Mouse (Mus musculus): Measurements from ENCODE around the gene Ahnak. TPM values are rescaled to one million over a fixed set of nuclear protein-coding genes. Genes with fewer than 3 reads are reported as not detected.

Ahnak gene
- total and polyA plus RNA-seq, 3 experiments, result 23.0 to 348 (median 299) TPM

DNA sequence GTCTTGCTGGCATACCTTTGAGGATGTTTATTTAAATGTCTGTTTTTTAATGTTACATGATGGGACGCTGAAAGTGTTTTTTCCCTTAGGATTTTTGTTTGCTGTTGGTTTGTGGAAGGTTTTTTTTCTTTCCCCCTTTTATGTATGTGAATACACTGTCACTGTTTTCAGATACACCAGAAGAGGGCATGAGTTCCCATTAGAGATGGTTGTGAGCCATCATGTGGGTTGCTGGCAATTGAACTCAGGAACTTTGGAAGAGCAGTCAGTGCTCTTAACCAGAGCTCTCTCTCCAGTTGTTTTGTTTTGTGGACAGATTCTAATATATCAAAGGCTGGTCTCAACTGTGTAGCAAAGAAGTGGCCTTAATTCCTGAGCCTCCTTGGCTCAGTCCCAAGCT, 14.4 kb upstream of the Ahnak start:
- no peaks in the 10 kb centered on the region for H3K27me3 ChIP-seq (ENCODE audit: control insufficient read depth, insufficient read depth, low read length)
- H3K79me2 ChIP-seq (replicated peaks; ENCODE audit: control insufficient read depth, insufficient read depth, low read length), result no peaks in the 10 kb centered on the region
- H3K4me3 ChIP-seq, result no peak overlapping the region
- TF ChIP-seq EP300 (IDR thresholded peaks at IDR 0.05; ENCODE audit: insufficient read depth, low read depth, low read length) (no peak), POLR2A (IDR thresholded peaks at IDR 0.05; ENCODE audit: insufficient read depth, low read depth, low read length) (no peak), CTCF (IDR thresholded peaks at IDR 0.05) (peak; percentile 27)
- intact Hi-C loops (cut with DNase I), result no loop called here
- H3K36me3 ChIP-seq (ENCODE audit: control insufficient read depth, insufficient read depth, low read length), result peaks cover 25% of the 10 kb centered on the region
- 81% methylated on average over 1 of the region's 1 CpGs for WGBS
- H3K9ac ChIP-seq (ENCODE audit: low read depth, low read length), result no peak overlapping the region
- H3K4me1 ChIP-seq (ENCODE audit: control insufficient read depth, insufficient read depth, low read length), result peaks cover 2% of the 10 kb centered on the region; the same call in 1 of the 2 replicates
- no peak for DNase-seq
- no peak overlapping the region for H3K27ac ChIP-seq

DNA sequence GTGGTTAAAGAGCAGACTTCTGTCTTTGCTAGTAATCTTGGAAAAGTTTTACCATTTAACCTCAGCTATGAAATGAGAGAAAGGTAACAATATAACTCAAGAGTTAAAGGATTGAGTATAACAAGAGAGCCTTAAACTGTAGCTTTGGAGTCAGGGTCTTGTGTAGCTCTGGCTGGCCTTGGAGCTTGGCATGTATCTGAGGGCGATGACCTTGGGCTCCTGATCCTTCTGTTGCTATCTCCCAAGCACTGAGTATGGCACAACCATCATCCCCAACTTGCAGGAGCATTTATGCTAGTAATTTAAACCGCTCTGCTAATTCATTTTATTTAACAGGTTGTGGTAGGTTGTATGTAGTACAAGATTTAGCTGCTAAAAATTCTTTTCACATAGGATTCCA, 13.6 kb upstream of the Ahnak start:
- Histone ChIP-seq H3K79me2 (replicated peaks; ENCODE audit: control insufficient read depth, insufficient read depth, low read length) (no peaks in the 10 kb centered on the region), H3K36me3 (ENCODE audit: control insufficient read depth, insufficient read depth, low read length) (peaks cover 23% of the 10 kb centered on the region), H3K27me3 (ENCODE audit: control insufficient read depth, insufficient read depth, low read length) (no peaks in the 10 kb centered on the region), H3K4me1 (ENCODE audit: control insufficient read depth, insufficient read depth, low read length) (peaks cover 2% of the 10 kb centered on the region), H3K27ac (no peak overlapping the region; the same call in 1 of the 2 replicates), H3K9ac (ENCODE audit: low read depth, low read length) (no peak overlapping the region), H3K4me3 (no peak overlapping the region)
- TF ChIP-seq POLR2A (IDR thresholded peaks at IDR 0.05; ENCODE audit: insufficient read depth, low read depth, low read length) (no peak), CTCF (IDR thresholded peaks at IDR 0.05) (no peak)
- 80% methylated on average over 2 of the region's 2 CpGs for WGBS
- DNase-seq, result no peak
- intact Hi-C loops (cut with DNase I), result no loop called here

DNA sequence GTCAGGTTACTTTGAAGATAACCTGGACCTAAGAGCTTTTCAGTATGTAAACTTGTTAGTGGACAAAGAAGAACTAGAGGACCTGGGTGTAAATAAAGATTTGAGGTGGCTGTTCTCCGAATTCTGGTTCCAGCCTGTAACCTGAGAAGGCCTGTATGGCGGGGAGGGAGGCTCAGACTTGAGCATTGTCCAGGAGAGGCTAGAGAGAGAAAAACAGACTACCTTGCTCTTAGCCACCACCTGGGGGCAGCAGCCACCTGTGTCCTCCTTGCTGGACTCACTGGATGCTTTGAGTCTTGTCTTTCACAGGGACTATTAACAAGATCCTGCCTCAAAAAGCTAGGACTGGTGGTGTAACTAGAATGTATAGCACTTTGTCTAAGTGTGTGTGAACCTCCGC, 12.5 kb upstream of the Ahnak start:
- Histone ChIP-seq H3K36me3 (ENCODE audit: control insufficient read depth, insufficient read depth, low read length) (peaks cover 22% of the 10 kb centered on the region), H3K4me3 (no peak overlapping the region), H3K9ac (ENCODE audit: low read depth, low read length) (no peak overlapping the region), H3K27ac (peak overlapping the region; percentile 54), H3K27me3 (ENCODE audit: control insufficient read depth, insufficient read depth, low read length) (no peaks in the 10 kb centered on the region), H3K4me1 (ENCODE audit: control insufficient read depth, insufficient read depth, low read length) (peaks cover 10% of the 10 kb centered on the region), H3K79me2 (replicated peaks; ENCODE audit: control insufficient read depth, insufficient read depth, low read length) (no peaks in the 10 kb centered on the region)
- intact Hi-C loops (cut with DNase I), result loop anchor here (1.0 kb wide), 3 partner anchors 79 to 134 kb away; no protein-coding TSS in a partner anchor
- DNase-seq, result peak; percentile 68 to 71
- peak; percentile 96 for TF ChIP-seq EP300 (IDR thresholded peaks at IDR 0.05; ENCODE audit: insufficient read depth, low read depth, low read length)
- TF ChIP-seq POLR2A (IDR thresholded peaks at IDR 0.05; ENCODE audit: insufficient read depth, low read depth, low read length), result no peak
- TF ChIP-seq CTCF (IDR thresholded peaks at IDR 0.05), result peak; percentile 97
- WGBS, result 36% methylated on average over 3 of the region's 3 CpGs

DNA sequence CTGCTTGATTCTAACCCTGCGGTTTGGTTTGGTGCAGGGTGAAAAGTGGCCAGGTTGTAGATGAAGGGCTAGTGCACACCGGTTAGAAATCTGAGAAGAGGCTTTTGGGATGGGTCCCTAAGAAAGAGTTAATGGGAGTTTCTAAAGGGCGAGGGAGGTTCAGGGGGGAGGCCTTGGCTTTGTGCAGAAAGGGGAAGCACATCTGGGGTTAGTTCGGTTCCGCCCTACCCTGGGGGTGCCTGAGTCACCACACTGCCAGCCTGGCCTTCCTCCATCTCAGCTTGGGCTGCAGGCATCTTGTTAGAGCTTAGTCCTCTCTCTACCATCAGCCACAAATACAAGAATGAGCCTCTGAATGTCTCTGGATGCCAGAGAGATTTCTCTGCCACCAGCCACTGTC, 8.3 kb upstream of the Ahnak start:
- Histone ChIP-seq H3K79me2 (replicated peaks; ENCODE audit: control insufficient read depth, insufficient read depth, low read length) (no peaks in the 10 kb centered on the region), H3K9ac (ENCODE audit: low read depth, low read length) (no peak overlapping the region), H3K4me1 (ENCODE audit: control insufficient read depth, insufficient read depth, low read length) (peaks cover 32% of the 10 kb centered on the region), H3K27me3 (ENCODE audit: control insufficient read depth, insufficient read depth, low read length) (no peaks in the 10 kb centered on the region), H3K4me3 (no peak overlapping the region), H3K27ac (no peak overlapping the region; the same call in 1 of the 2 replicates), H3K36me3 (ENCODE audit: control insufficient read depth, insufficient read depth, low read length) (peaks cover 15% of the 10 kb centered on the region)
- intact Hi-C loops (cut with DNase I), result no loop called here
- DNase-seq, result peak in 1 of 2 experiments; percentile 60
- TF ChIP-seq POLR2A (IDR thresholded peaks at IDR 0.05; ENCODE audit: insufficient read depth, low read depth, low read length), result no peak
- no peak for TF ChIP-seq EP300 (IDR thresholded peaks at IDR 0.05; ENCODE audit: insufficient read depth, low read depth, low read length)
- no peak for TF ChIP-seq CTCF (IDR thresholded peaks at IDR 0.05)
- 47% methylated on average over 5 of the region's 5 CpGs for WGBS

DNA sequence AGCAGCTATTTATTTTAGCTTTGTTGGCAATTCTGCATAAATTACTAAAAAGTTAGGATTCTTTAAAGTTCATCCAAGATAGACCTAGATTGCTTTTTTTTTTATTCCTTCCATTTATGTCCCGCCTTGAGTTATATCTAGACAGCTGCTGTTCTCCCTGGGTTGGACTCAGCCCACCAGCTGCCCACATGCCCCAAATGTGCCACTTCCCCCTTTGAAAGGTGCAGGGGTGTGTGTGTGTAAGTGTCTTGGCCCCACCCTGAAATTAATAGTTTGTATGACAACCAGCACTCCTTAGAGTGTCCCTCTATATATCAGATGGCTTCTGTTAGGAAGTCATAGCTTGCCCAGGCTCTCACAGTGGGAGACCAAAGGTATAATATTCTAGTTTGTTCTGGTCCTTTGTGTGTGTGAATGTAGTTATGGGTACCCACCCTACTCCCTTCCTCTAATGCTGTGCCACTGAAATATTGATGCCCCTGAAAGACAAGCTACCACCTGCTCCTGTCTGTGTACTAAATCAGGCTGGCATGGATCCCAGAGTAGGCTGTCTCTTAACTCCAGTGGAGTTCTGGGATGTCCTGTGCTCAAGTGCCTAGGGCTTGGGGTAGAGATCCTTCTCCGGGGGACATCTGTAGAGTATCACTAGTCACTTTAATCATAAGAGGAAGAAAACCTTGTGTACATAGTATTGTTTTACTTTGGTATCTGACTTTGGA, 7.5 kb upstream of the Ahnak start:
- Histone ChIP-seq H3K27ac (peak overlapping the region; percentile 20; the same call in 1 of the 2 replicates), H3K79me2 (replicated peaks; ENCODE audit: control insufficient read depth, insufficient read depth, low read length) (no peaks in the 10 kb centered on the region), H3K9ac (ENCODE audit: low read depth, low read length) (no peak overlapping the region), H3K4me3 (no peak overlapping the region), H3K4me1 (ENCODE audit: control insufficient read depth, insufficient read depth, low read length) (peaks cover 30% of the 10 kb centered on the region), H3K36me3 (ENCODE audit: control insufficient read depth, insufficient read depth, low read length) (peaks cover 11% of the 10 kb centered on the region), H3K27me3 (ENCODE audit: control insufficient read depth, insufficient read depth, low read length) (no peaks in the 10 kb centered on the region)
- 0 out of 2 replicates have a peak, but pooled peaks have one; percentile 19 for TF ChIP-seq EP300 (IDR thresholded peaks at IDR 0.05; ENCODE audit: insufficient read depth, low read depth, low read length)
- TF ChIP-seq POLR2A (IDR thresholded peaks at IDR 0.05; ENCODE audit: insufficient read depth, low read depth, low read length), result no peak
- intact Hi-C loops (cut with DNase I), result no loop called here
- DNase-seq, result no peak
- WGBS, result 48% methylated on average over 2 of the region's 2 CpGs

Data from heart, adult 2 months (tissue).